Mouse (Mus musculus): ENCODE results near the gene Ebf3.

Ebf3 gene

DNA sequence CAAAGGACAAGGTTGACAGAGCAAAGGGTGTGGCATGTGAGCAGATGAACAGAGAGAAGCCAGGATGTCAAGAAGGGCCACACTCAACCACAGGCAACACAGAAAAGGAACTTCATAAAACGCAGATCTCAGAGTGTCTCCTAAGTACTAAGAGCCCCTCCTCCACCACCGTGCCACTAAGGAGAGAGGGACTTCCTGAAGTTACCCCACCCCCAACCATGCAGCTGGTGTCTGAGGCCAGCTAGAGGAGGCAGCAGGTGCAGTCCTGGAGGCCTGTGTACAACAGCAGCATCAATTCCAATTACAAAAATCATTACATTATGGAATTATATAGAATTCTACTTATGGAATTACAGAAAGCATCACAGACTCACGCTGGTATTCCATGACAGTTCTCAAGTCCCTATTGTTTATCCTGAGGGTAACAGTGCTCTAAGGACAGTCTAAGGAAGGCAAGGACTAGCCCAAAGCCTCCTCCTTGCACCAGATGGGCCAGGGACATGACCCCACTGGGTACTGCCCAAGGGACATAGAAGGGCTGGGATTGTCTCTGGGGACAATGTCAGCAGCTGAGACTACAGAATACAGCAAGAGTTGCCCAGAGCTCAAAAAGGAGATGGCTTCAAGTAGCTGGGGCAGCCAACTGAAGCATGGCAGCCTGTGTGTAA, 24.8 kb downstream of the Ebf3 start:
- no peak for DNase-seq (ENCODE audit: low spot score)

DNA sequence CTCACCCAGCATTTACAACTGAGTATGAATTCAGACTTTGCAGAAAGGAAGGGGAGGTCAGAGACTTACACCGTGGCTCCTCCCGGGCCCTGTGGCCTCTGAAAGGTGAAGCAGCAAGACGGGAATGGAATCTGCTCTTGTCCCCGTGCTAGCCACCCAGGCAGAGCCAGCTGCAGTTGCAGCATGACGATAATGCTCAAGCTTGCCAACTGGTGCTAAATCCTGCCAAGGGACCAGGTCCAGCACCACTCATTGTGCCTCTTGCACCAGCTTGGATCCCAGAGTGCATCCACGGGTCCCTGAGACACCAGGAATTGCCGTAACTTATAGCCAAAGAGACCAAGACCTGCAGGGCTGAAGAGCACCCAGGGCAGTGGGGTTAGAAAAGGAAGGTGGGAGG, 36.1 kb downstream of the Ebf3 start:
- DNase-seq (ENCODE audit: low spot score): no peak

DNA sequence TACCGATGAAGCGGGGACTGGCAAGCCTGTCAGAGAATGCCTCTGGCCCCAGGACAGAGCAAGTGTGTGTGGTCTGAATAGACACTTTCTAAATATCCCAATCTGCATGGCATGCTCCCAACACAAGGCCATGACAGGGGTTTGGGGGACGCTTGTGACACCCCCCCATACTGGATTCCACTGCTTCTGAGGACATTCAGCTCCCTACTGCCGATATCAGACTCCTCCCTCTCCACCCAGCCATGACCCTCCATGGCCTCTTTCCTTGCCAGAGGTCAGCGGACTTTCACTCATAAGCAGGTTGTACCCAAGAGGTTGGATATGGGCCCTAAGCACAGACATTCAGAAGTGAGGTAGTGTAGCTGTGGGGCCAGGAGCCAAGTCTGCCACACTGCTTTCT, 36.5 kb downstream of the Ebf3 start:
- no peak for DNase-seq (ENCODE audit: low spot score)

DNA sequence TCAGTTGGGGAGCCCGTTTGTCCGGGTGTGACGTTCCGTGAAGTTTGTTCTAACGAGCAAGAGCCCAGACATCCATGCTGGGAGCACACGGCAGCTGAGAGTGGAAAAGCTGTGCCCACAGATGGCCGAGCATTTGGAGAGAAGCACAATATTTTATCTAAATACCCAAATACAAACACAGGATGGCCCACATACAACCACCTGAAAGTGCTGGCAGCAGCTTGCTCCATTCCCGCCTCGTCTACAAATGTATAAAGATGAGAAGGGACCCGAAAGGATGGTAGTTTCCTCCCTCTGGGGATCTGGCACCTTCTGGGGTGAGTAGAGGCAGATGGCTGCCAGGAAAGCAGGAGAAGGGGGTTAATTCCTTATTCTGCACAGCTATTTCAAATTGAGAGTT, 42.0 kb downstream of the Ebf3 start:
- DNase-seq (ENCODE audit: low spot score): no peak

DNA sequence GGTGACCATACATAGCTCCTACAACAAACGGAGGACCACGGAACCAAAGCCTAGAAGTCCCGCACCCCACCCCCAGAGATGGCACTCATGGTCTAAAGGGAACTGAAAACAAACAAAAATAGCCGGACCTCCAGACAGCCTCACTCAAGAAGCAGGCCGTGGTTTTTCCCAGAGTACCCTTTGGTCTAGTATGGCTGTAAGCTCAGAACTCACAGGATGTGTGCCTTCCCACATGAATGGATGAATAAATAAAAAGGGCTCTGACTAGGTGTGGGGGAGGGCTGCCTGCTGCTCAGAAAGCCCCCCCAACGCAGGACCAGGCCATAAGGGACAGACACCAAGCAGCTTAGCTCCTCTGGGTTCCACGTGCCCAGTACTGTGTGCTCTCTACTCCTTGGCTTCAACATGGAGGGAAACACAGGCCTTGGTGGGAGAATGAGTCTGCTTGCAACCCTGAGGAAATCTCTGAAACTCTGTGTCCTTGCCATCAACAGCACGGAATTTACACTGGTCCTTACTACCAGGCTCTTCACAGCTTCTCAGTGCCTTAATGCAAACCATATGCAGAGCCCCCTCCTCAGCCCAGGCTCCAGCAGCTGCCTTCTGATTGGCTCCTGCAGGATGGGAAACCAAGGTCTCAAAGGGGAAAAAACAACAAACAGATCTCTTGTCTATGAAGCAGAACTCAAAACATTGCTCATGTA, 45.6 kb downstream of the Ebf3 start:
- peak; percentile 81 for DNase-seq (ENCODE audit: low spot score)

DNA sequence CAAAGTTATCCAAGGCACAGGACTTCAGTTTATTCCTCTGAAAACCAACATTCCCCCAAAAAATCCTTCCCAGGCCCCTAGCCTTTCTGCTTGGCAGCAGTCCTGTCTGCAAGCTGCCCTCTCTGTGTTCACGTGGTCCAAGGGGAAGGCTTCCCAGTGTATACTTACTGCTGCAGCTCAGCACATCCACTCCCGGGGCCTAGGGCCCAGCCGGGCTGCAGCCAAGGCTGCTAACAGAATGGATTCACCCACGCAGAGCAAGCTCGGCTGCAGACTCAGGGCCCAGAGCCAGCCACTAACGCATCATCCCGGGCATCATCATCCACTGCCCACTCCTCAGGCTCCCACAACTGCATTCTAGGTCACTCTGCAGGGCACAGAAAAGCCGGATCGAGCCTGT, 46.8 kb downstream of the Ebf3 start:
- no peak for DNase-seq (ENCODE audit: low spot score)

DNA sequence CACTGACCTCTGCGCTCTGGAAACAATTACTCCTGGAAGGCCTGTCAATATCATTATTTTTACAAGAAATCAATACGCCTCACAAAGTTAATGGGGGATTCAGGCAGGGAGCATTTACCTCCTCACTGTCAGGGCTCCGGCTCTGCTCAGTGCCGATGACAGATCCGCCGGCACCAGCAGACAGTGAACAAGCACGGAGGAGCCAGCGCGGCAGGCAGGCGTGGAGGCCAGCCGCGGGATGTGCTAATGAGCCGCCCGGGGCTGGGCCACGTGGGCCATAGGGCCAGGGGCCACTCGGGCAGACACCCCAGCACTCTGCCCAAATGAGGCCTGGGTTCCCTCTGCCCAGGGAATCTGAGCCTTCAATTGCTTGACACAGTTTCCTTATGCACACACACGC, 47.7 kb downstream of the Ebf3 start:
- DNase-seq (ENCODE audit: low spot score): peak; percentile 68

DNA sequence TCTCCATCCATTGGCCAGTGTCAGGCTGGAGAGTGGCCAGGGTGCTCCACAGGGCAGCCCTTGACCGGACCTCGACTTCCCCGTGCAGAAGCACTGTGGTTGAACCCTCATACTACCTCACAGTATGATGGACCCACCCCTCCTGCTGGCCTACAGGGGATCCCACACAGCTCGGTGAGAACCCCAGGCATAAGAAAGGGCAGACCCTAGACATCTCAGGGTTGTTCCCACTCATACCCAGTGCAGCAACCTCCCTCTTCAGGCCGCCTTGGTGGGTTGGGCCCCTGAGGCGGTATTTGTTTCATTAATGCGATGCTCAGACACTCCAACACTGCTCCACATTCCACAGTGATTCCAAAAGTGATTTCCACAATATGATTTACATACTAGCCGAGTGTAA, 51.9 kb downstream of the Ebf3 start:
- no peak for DNase-seq (ENCODE audit: low spot score)

DNA sequence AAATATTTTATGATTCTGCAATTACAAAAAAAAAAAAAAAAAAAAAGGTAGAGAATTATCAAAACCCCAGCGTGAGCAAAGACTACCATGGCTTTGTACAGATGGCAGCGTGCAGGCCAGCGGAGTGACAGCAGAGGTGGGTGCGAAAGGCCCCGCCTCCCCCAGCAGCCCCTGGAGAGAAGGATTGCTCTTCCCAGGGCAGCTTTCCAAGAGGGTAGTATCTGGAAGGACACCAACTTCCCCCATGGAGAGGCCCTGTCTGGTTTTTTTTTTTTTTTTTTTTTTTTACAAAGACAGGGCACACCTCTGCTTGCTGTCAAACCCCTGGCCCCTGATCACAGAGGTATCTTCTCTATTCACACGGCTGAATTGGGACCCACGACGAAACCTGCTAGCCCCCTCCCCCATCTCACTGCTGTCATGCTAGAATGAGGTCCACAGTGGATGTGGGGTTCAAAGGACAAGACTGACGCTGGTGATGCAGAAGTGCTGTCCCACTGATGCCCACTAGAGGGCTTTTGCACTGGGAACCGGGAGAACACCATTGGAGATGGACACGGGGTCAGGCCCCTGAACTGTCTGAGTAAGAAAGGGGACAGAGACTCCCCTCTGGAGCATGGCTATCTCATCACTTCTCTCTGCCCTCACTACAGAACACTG, 67.9 kb downstream of the Ebf3 start:
- peak; percentile 86 for DNase-seq (ENCODE audit: low spot score)

DNA sequence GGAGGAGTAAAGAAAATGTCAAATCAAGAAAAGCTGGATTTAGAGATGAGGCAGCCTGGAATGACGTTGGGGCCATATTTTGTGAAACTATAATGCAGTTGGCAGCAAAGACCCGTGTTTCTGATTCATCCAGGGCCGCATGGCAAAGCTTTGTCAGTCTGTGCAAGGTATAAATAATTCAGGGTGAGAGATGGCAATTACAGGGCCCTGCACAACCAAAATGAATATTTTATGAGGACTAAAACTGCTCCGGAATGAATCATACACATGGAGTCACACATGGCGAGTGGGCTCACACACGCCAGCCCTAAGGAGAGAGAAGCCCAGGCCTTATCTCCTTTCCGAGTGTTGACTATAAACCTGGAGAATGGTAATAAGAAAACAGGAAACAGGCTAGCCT, 69.4 kb downstream of the Ebf3 start:
- DNase-seq (ENCODE audit: low spot score): no peak

DNA sequence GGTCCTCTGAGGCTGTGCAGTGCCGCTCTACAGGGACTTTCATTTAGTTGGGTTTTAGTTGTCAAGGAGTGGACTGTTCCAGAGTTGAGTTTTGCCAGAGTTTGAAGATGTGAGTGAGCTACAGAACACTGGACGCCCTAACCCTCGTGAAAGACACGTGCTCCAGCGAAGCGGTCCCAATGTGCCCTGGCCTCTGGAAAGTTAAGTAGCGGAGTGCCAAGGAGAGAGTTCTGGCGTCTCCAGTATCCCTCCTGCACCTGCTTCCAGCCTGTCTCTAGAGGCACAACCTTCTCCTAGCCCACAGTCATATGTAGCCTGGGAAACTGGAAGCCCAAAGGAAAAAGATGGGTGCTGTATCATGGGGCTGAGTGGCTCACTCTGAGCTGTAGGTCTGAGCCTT, 73.8 kb downstream of the Ebf3 start:
- DNase-seq (ENCODE audit: low spot score): no peak

DNA sequence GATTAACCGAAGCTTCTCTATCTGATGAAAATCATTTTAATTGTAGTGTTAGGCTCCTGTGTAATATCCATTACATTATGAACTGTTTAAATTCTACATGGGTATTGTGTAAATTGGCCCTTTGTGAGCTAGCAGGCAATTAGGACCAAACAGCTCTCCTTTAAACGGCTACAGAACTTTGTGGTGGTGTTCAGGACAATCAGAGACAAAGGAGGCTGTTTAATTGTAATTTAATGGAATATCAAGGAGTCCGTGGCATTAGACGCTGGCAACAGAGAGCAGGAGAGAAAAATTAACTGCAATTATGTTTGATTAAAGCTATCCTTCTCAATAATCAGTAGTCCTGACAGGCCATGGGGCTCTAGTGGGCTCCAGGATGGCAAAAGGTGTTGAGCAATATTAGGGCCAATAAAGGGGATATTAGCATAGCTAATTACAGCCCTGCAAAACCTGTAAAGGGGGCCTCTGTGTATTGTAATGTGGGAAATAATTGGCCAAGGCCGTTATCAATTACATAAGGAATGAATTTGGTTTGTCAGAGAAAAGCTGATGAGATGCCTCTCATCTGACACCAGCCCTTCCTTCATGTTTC, 74.6 kb downstream of the Ebf3 start:
- no peak for DNase-seq (ENCODE audit: low spot score)

DNA sequence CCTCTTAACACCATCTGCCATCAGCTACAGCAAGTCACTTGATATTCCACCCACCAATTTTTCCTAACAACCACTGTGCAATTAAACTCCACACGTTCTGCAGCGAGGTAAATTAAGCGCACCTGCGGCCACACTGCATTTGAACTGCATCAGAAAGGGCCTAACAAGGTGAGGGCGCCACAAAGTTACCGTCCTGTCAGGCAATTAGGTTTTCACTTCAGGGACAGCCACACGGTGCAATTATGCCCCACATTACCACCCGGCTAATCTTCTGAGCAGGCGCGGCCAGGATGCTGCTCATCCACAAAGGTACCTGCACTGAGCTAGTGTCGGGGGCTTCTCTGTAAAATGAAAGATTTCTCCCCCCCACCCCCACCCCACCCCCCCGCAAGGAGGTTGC, 76.8 kb downstream of the Ebf3 start:
- DNase-seq (ENCODE audit: low spot score): no peak

DNA sequence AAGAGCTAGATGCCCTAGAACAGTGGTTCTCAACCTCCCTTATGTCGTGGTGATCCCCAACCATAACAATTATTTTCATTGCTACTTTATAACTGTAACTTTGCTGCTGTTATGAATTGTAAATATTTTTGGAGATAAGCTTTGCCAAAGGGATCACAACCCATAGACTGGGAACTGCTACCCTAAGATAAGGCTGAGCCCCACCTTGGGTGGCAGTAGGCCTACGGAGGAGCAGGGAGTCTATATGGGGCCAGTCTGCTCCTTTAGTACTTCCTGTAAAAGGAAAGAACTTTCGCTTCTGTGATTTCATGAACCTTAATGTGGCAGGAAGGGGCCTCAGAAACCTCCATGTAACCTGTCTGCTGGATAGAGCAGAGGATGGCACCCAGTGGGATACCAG, 90.4 kb downstream of the Ebf3 start:
- DNase-seq (ENCODE audit: low spot score): no peak

DNA sequence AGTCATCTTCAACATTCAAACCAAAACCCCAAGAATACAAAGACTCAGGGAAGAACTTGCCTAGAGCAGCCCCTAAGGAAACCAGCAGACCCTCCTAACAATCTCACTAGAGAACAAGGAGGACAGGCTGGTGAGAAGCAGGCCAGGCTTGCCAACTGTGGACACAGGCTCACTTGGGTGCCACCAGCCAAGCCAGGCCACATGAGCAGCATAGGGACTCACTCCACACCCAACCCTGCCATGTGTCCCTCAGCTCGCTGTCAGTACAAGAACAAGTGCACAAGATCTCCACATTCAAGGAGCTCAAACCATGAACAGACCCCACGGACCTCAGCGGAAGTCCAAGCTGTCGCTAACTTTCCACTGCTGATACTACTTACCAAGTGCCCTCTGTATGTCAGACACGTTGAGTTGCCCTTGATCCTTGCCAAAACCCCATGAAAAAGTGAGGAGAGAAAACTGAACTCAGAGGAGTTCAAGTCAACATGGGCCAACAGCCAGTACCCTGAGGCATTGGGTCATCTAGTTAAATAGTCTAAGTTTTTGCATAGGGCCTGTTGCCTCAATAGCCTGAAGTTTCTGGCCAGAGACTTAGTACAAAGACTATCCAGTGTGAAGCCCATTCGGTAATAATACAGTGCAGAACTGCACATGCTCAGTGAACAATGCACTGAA, 91.3 kb downstream of the Ebf3 start:
- DNase-seq (ENCODE audit: low spot score): no peak

DNA sequence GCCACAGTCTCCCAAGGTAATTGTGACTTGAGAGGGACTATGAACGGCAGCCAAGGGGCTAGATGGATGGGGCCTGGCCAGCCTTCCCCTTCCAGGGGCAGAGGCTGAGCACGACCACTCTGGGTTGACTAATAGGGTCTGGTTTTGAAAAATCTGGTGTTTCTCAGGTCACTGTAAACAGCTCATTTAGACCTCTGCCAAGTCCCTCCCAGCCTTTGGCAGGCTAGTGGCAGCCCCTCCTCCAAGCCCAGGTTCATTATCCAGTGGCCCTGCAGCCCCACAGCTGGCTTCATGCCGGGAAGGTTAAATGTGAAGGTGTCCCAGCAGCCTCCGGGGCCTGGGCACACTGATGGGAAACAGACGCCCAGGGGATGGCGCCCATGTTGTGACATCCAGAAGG, 92.6 kb downstream of the Ebf3 start:
- peak; percentile 72 for DNase-seq (ENCODE audit: low spot score)

DNA sequence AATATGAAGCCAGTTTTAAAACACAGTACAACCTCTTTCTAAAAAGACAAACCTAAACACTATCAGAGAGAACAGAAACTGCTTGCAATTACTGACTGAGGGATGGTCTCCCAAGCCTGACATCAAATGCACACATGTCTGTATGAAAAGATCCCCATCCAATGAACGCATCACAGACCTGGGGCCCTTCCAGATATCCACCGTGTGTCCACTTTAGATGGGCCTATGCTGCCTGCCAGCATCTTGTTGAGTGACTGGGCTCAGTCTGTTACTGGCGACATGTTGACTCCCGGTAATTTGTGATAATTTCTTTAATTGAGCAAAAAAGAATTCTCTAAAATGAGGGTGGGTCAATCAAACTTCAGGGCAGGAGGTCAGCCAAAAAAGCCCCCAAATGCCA, 93.8 kb downstream of the Ebf3 start:
- no peak for DNase-seq (ENCODE audit: low spot score)

DNA sequence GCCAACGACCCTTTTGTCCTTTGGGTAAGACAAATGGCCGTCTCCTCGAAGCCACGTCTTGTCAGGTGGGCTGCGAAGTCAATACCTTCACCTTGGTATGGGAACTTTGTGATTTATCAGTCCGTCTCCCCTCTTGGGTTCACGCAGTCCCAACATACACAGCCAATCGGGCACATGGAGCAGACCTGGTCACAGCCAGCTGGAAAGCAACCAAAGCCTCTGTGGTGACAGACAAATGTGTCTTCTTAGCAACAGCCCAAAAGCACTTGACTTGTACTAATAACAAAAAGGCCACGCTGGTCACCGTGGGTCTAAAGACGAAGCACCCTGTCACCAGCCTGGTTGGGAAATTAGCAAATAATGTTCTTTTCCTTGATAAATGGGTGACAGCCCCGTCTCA, 95.5 kb downstream of the Ebf3 start:
- DNase-seq (ENCODE audit: low spot score): no peak

DNA sequence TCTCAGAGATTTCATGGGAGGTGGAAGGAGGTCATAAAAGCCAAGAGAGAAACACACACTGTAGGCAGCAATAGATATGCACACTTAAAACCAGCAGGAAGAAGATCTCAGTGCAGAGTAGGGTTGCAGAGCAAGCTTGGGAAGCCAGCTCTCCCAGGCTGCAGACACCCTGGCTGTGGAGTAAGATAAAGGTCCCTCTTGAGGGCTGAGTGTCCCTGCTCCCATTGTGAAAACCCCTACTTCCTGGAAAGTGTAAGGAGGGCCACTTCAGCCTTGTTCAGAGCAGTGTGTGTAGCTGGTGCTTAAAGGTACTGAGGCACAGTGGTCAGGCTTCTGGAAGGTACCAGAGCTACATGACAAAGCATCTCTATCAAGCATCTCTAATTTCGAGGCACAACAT, 100.8 kb downstream of the Ebf3 start:
- DNase-seq (ENCODE audit: low spot score): no peak

DNA sequence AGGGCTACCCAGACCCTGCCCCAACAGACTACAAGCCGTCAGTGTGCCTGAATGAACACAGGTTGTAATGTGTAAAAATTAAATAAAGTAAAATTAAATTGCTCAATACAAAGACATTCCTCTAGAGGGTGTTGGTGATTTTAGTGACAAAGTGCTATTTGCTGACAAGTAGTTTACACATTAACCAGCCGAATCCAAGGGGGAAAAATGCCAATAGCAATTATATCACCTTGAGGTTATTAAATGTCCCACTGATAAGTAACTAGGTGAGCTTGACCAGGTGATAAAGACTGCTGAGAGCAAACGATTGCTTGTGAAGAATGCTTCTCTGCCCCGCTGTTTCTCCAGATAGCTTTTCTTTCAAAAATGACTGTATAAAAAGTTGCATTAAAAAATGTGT, 102.9 kb downstream of the Ebf3 start:
- no peak for DNase-seq (ENCODE audit: low spot score)

DNA sequence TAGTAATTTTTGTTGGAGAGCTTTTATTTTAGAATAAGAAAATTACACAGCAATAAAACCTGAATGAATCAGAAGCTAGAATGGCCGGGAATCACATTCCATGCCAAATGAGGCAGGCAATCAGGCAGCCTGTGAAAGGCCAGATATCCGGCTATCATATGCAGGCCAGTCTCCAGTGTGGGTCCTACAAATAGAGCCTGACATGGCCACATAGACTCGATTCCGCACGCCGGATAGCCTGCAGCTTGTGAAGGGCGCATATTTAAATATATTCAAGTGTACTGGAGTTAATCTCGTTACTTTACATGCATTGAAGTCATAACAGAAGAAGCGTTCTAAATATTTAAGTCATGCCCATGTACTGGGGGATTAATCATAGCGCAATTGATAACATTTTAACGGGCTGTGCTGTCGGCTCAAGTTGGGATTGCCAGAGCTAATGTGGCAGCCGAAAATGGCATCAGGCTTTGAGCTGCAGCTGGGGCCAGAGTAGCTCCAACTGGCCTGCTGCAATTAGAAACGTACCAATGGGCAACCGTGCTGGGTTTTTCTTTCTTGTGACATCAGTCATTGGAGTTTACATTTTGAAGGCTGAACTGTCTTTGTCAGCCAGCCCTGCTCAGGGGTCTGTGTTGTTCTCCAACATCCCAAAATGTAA, 104.4 kb downstream of the Ebf3 start:
- DNase-seq (ENCODE audit: low spot score): no peak

DNA sequence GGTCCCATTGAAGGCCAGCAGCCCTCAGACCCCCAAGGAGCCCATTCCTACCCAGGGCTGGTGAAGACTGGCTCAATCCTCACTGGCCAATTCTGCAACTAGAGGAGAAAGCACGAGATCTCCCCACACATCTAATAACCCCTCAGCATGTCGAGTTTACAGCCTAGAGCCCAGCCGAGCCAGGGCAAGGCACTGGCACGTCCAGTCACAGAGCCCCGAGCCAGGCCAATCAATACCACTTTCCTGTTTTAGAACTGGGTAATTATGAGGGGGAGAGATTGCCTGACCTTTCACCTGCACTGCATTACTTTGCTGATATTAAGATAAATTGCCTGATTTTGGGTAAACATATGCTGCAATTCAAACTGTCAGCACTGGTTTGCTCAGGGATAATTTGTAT, 105.7 kb downstream of the Ebf3 start:
- DNase-seq (ENCODE audit: low spot score): peak; percentile 43
